Mouse (Mus musculus): ENCODE results near the gene Mfsd9. TPM values are rescaled to one million over a fixed set of nuclear protein-coding genes. Genes with fewer than 3 reads are reported as not detected.

Gene Mfsd9
- polyA plus RNA-seq, 1 experiment from 2014 or later = 3.2 TPM

DNA sequence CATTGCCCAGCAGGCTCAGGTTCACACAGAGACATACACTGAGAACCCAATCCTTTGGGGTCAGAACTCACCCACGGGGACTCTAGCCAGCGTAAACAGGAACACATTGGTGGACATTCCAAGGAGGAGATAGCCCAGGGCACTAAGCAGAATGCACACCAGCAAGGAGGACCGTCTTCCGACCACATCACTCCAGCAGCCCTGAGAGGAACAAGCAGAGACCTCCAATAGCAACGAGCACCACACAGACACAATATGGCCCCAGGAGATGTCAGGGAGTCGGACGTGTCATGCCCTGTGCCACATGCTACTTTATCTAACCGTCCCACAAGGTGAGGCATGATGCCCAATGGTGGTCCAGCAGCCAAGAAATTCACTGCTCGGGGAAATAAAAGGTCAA, 6.2 kb downstream of the Mfsd9 start:
- WGBS = 84% methylated on average over 9 of the region's 9 CpGs
- DNase-seq = no peak
- TF ChIP-seq CTCF (IDR thresholded peaks at IDR 0.05; ENCODE audit: low read depth) = no peak

DNA sequence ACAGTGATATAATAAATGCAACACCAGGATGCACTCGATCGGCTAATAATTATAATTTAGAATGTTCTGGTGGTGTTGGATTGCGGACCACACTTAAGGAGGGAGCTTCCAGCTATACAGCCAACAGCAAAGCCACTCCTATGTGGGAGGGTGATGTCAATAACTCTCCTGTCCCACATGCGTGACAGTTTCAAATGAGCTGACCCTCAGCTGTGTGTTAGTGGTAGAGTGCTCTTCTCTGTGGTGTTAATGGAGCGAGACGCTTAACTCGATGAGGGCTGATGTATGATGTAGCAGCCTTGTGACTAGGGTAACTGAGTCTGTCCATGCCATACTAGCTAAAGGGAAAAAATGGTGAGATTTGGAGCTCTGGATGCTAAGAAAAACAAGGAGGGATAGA, 7.0 kb downstream of the Mfsd9 start:
- Histone ChIP-seq H3K36me3 (ENCODE audit: insufficient read depth) (0 out of 2 replicates have a peak, but pooled peaks cover 7% of the 10 kb centered on the region), H3K9me3 (ENCODE audit: low read depth, low read length) (peaks cover 7% of the 10 kb centered on the region; the same call in 1 of the 2 replicates), H3K4me3 (ENCODE audit: low read depth, low read length) (no peak overlapping the region), H3K27ac (ENCODE audit: low read depth) (no peak overlapping the region), H3K27me3 (ENCODE audit: insufficient read depth, low read length) (no peaks in the 10 kb centered on the region), H3K4me1 (ENCODE audit: insufficient read depth) (no peaks in the 10 kb centered on the region), H3K9ac (no peak overlapping the region), H3K4me2 (no peak overlapping the region)
- ATAC-seq (ENCODE audit: insufficient read depth) (no peak), DNase-seq (no peak)
- WGBS = 92% methylated on average over 7 of the region's 7 CpGs
- no peak for TF ChIP-seq CTCF (IDR thresholded peaks at IDR 0.05; ENCODE audit: low read depth)

More for the DNA sequence above, 6.2 kb downstream of the Mfsd9 start:
- no peak for ATAC-seq (ENCODE audit: insufficient read depth)
- Histone ChIP-seq H3K36me3 (ENCODE audit: insufficient read depth) (0 out of 2 replicates have a peak, but pooled peaks cover 7% of the 10 kb centered on the region), H3K27ac (ENCODE audit: low read depth) (no peak overlapping the region), H3K27me3 (ENCODE audit: insufficient read depth, low read length) (no peaks in the 10 kb centered on the region), H3K9ac (no peak overlapping the region), H3K4me1 (ENCODE audit: insufficient read depth) (no peaks in the 10 kb centered on the region), H3K9me3 (ENCODE audit: low read depth, low read length) (peaks cover under 1% of the 10 kb centered on the region; the same call in 1 of the 2 replicates), H3K4me2 (no peak overlapping the region), H3K4me3 (ENCODE audit: low read depth, low read length) (no peak overlapping the region)

DNA sequence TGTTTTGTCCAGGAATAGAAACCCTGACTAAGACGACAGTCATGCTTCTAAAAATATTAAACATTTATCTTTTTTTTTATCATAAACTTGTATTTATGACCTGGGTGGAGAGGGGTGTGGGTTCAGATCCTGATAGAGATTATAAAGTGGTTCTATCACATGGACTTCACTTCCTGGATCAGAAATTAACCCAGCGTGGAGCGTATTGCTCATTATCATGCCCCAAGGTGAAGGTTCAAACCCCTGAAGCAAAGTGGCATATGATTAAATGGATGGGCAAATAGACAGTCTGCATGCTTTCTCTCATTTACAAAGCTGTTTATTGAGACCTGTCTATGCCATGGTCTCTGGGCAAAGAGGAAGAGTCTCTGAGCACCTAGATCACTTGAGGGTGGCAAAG, 13.7 kb downstream of the Mfsd9 start:
- H3K4me3 ChIP-seq (ENCODE audit: low read depth, low read length) = no peak overlapping the region
- H3K4me1 ChIP-seq (ENCODE audit: insufficient read depth) = no peaks in the 10 kb centered on the region
- WGBS = 81% methylated on average over 3 of the region's 3 CpGs
- peaks cover 7% of the 10 kb centered on the region; the same call in 1 of the 2 replicates for H3K9me3 ChIP-seq (ENCODE audit: low read depth, low read length)
- H3K9ac ChIP-seq = no peak overlapping the region
- H3K4me2 ChIP-seq = no peak overlapping the region
- H3K27me3 ChIP-seq (ENCODE audit: insufficient read depth, low read length) = no peaks in the 10 kb centered on the region
- H3K27ac ChIP-seq (ENCODE audit: low read depth) = no peak overlapping the region
- no peak for ATAC-seq (ENCODE audit: insufficient read depth)
- 0 out of 2 replicates have a peak, but pooled peaks cover 7% of the 10 kb centered on the region for H3K36me3 ChIP-seq (ENCODE audit: insufficient read depth)
- TF ChIP-seq CTCF (IDR thresholded peaks at IDR 0.05; ENCODE audit: low read depth) = no peak
- DNase-seq = no peak

DNA sequence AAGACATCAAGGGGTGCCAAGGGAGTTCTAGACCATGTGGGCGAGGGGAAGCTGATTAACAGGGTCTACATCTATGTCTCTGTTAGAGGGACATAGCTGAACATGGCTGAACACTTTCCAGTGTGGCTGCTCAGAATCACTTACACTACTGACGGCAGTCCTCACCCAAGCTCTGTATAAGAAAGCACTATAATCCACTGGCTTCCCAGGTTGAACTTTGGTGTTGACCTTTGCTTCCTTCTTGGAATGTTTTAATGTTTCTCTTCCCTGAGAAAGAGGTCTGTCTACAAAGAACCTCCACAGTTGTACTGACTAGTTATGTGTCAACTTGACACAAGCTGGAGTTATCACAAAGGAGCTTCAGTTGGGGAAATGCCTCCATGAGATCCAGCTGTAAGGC, 14.4 kb downstream of the Mfsd9 start:
- no peak overlapping the region for H3K4me3 ChIP-seq (ENCODE audit: low read depth, low read length)
- TF ChIP-seq CTCF (IDR thresholded peaks at IDR 0.05; ENCODE audit: low read depth) = no peak
- WGBS = 69% methylated on average over 2 of the region's 2 CpGs
- no peaks in the 10 kb centered on the region for H3K27me3 ChIP-seq (ENCODE audit: insufficient read depth, low read length)
- no peak overlapping the region for H3K4me2 ChIP-seq
- no peaks in the 10 kb centered on the region for H3K4me1 ChIP-seq (ENCODE audit: insufficient read depth)
- peaks cover 7% of the 10 kb centered on the region; the same call in 1 of the 2 replicates for H3K9me3 ChIP-seq (ENCODE audit: low read depth, low read length)
- H3K27ac ChIP-seq (ENCODE audit: low read depth) = no peak overlapping the region
- H3K9ac ChIP-seq = no peak overlapping the region
- no peak for ATAC-seq (ENCODE audit: insufficient read depth)
- H3K36me3 ChIP-seq (ENCODE audit: insufficient read depth) = 0 out of 2 replicates have a peak, but pooled peaks cover 7% of the 10 kb centered on the region
- DNase-seq = no peak

DNA sequence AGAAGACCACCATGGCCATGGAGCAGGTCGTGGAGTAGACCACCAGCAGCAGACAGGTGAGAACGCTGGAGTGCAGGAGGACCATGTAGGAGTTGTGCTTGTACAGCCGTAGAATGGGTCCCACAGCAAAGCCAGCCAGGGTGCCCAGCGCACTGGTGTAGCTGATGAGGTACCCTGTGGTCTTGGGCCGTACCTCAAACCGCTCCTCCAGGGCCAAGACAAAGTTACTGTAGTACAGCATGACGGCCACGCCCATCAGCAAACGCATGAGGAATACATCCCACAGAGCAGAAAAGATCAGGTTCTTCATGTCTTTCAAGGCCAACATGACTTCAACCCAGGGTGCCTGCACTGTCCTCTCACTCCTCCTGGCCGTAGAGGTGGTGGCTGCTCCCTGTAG, 16.4 kb downstream of the Mfsd9 start:
- Histone ChIP-seq H3K4me3 (ENCODE audit: low read depth, low read length) (no peak overlapping the region), H3K4me1 (ENCODE audit: insufficient read depth) (no peaks in the 10 kb centered on the region), H3K27ac (ENCODE audit: low read depth) (no peak overlapping the region), H3K9me3 (ENCODE audit: low read depth, low read length) (peaks cover 4% of the 10 kb centered on the region; the same call in 1 of the 2 replicates), H3K36me3 (ENCODE audit: insufficient read depth) (no peaks in the 10 kb centered on the region), H3K4me2 (no peak overlapping the region), H3K9ac (no peak overlapping the region), H3K27me3 (ENCODE audit: insufficient read depth, low read length) (no peaks in the 10 kb centered on the region)
- DNase-seq = no peak
- no peak for TF ChIP-seq CTCF (IDR thresholded peaks at IDR 0.05; ENCODE audit: low read depth)
- 88% methylated on average over 10 of the region's 10 CpGs for WGBS
- ATAC-seq (ENCODE audit: insufficient read depth) = no peak

DNA sequence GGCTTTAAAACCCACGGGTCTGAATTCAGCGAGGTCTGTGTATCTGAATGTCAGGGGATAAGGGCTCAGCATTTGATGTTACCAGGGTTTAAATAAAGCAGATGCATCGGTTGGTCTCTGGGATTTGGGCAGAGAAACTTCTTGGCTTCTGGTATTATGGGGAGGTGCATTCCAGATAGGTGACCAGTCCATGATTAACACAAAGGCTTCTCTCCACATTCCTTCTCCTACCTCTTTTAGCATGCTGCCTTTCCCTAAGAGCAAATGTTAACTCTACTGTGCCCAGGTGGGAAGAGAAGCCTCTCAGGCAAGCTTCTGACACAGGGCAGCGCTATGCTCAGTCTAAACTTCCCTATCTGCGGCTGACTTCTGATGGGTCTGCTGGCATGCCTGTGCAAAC, 17.3 kb downstream of the Mfsd9 start:
- H3K4me1 ChIP-seq (ENCODE audit: insufficient read depth) = no peaks in the 10 kb centered on the region
- no peak overlapping the region for H3K9ac ChIP-seq
- no peak for TF ChIP-seq CTCF (IDR thresholded peaks at IDR 0.05; ENCODE audit: low read depth)
- no peaks in the 10 kb centered on the region for H3K9me3 ChIP-seq (ENCODE audit: low read depth, low read length)
- no peaks in the 10 kb centered on the region for H3K27me3 ChIP-seq (ENCODE audit: insufficient read depth, low read length)
- 84% methylated on average over 5 of the region's 5 CpGs for WGBS
- H3K36me3 ChIP-seq (ENCODE audit: insufficient read depth) = no peaks in the 10 kb centered on the region
- H3K27ac ChIP-seq (ENCODE audit: low read depth) = no peak overlapping the region
- DNase-seq = no peak
- no peak overlapping the region for H3K4me2 ChIP-seq
- no peak for ATAC-seq (ENCODE audit: insufficient read depth)
- no peak overlapping the region for H3K4me3 ChIP-seq (ENCODE audit: low read depth, low read length)

DNA sequence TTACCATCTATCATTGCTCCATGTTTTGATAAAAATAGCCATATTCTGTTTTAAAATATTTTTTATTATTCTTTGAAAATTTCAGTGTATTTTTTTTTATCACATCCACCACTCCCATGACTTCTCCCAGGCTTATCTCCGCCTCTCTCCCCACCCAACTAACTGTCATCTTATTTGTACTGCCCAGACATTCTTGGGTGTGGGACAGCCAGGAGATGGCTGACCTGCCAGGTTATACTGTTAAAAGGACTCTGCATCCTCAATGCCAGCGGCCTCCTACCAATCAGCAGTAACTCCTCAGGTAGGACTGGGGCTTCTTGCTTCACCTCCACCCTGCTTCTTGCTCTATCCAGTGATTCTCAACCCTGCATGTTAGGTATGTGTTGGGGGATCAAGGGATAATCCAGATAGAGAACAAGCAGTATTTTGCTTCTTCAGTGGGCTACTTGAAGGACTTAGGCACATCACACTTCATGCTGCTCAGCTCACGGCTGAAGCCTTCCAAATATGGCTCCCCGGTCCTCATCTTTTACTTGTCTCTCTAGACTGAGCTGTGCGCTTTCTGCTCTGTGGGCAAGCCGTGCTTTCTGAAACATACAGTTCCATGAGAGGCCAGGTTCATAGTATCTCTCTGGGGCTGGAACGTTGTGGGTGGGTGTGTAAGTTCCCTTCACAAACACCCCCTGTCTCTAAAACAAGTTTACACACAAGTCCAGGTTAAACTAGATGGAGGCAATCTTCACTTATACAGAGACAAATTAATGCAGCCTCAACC, 19.1 kb downstream of the Mfsd9 start:
- no peak for ATAC-seq (ENCODE audit: insufficient read depth)
- H3K4me3 ChIP-seq (ENCODE audit: low read depth, low read length) = no peak overlapping the region
- no peak overlapping the region for H3K9ac ChIP-seq
- H3K4me2 ChIP-seq = no peak overlapping the region
- no peak overlapping the region for H3K27ac ChIP-seq (ENCODE audit: low read depth)
- no peak for TF ChIP-seq CTCF (IDR thresholded peaks at IDR 0.05; ENCODE audit: low read depth)
- WGBS = 85% methylated on average over 7 of the region's 7 CpGs
- H3K9me3 ChIP-seq (ENCODE audit: low read depth, low read length) = no peaks in the 10 kb centered on the region
- H3K4me1 ChIP-seq (ENCODE audit: insufficient read depth) = no peaks in the 10 kb centered on the region
- DNase-seq = no peak
- no peaks in the 10 kb centered on the region for H3K27me3 ChIP-seq (ENCODE audit: insufficient read depth, low read length)
- no peaks in the 10 kb centered on the region for H3K36me3 ChIP-seq (ENCODE audit: insufficient read depth)

All from lung, embryonic 14.5 days (tissue).